Mouse (Mus musculus): Measurements from ENCODE around the gene Emsy. TPM values are rescaled to one million over a fixed set of nuclear protein-coding genes. Genes with fewer than 3 reads are reported as not detected.

Gene Emsy
- total RNA-seq, 2 experiments from 2014 or later, result 14.2 to 18.5 TPM

DNA sequence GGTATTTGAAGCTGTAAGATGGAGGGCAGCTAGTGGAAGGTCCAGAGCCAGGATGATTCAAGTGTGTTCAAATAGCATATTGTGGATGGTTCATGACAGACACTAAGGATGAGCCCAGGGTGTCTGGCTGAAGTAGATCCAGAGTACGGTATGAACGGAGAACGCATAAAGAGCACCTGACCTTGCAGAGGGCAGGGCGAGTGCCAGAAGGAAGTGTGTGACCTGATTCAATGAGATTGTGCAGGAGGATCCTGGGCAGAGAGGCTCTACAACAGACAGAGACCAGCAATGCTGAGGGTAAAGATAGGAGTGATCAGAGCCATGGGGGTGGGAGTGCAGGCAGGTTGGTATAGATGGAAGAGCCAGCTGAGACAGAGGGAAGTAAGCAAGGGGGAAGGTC lies 14.2 kb upstream of the Emsy start:
- DNase-seq (ENCODE audit: low spot score), result no peak

DNA sequence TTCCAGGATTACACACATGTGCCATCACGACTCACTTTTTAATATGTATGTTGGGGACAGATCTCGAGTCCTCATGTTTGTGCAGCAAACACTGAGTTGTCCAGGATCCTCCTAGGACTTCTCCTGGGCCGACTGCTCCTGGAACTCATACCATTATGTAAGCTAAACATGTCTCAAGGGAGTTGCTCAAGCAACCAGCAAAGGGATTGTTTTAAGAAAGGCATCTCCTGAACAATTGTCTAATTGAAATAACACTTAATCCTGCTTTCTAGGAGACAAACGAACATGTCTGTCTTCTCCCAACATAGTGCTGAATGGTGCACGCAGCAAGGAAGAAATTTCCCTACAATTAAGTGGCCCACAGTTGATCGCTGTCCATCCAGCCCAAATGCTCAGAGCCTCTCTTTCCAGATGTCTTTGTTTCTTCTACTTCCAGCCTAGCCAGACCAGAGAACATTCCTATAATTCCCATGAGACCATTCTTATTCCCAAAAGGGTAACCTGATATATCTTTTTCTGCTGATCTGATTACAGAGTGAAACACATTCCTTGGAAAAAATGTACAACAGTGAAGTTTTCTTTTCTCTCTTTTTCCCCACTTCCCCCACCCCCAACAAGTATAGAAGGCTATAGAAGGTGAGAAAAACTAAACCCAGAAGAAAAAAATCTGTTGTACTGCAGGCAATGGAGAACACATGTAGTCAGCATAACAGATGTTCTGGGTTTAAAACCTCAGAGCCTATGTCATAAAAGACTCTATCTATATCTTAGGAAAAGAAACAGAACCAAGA lies 11.6 kb upstream of the Emsy start:
- DNase-seq (ENCODE audit: low spot score), result peak; percentile 32

DNA sequence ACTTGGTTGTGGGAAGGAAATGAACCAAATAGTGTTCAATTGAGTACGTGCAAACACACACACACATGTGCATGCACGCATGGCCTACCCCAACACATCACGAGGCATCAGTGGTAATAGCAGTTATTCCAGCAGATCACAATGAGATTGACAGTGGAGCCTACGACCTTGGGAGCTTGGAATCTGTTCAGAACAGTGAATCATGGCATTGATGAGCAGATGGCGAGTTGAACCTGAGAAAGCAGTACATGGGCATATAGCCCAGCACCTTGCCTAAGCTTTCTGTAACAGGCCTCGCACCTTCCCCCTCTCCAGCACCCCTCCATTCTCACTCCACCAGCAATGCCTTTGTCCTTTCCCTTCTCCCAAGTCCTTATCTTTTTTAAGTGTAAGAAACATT lies 9.1 kb upstream of the Emsy start:
- no peak for DNase-seq (ENCODE audit: low spot score)

DNA sequence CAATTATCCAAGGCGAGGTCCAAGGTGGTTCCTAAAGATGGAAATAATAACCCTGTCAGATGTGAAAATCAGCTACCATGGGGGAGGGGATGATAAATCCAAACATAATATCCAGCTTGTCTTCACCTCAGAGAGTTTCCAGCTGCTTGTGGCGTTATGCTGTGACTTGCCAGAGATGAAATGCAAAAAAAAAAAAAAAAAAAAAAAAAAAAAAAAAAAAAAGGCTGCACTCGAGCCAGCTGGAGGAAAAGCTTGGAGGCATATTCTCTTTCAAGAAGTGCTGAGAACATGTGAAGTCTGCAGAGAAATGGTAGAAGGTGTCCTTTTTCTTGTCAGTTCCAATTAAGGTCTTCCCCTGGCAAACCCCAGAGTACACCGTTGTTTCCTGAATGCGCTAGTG lies 8.6 kb upstream of the Emsy start:
- DNase-seq (ENCODE audit: low spot score), result no peak

DNA sequence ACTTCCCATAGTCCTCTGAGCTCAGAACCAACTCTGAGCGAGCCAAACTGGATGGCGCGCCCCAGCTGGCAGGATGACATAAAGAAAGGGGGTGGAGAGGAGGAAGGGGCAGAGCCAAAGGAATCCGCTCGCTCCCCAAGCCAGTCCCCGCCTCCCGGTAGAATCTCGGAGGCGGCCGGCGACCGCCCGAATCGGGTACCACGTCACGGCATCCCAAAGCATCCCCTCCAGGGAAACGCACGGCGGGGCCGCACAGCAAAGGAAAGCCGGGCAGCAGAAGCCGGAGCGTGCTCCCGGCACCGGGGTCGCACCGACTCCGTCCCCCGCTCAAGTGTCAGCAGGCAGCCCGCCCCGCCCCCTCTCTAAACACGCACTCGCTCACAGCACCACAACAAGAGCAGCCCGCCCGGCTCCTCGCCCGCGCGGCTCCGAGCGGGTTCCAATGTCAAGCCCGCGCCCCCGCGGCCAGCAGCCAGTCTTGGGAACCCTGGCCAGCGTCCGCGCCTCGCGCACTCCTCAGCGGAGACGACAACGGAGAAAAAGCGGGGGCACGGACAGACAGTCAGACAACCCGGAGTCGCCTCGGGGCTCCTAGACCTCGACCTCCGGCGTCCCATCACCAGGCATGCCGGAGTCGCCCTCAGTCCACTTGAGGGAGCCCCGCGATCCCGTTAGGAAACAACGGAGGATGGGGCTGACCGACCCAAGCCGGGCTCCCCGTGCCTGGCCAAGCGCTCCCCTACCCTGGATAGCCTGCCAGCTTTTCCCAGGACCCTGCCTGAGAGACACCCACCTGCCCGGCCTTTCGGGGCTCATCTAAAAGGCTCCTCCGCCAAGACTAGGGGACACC lies 677 bp downstream of the Emsy start:
- peak; percentile 78 for DNase-seq (ENCODE audit: low spot score)

DNA sequence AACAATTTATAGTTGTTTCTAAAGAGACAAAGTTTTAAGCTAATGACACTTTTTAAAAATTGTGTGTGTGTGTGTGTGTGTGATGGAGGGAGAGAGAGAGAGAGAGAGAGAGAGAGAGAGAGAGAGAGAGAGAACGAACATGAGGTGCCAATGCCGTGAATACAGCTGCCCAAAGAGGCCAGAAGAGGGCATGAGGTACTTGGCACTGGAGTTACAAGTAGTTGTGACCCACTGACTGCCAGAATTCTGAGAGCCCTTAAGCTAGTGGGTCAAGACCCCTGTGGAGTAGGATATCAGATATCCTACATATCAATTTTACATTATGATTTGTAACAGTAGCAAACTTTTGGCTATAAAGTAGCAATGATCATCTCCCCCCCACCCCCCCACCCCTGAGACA lies 4.9 kb downstream of the Emsy start:
- no peak for DNase-seq (ENCODE audit: low spot score)

DNA sequence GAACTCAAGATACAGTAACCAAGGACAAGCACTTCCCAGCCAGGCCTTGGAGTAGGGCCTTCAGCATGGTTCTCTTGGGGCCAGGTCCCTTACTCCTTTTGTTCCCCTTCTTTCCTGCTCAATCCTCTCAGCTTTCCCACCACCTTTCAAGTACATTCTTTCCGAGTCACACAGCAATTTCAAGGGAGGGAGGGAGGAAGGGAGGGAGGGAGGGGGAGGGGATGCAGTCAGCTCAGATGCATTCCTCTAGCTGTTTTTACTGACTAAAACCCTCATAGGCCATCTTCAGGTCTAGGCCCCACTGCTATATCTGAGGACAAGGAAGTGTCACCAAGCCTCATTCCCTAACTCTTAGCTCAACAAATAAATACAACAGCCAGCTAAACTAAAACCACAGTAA lies 12.3 kb downstream of the Emsy start:
- DNase-seq (ENCODE audit: low spot score), result no peak

DNA sequence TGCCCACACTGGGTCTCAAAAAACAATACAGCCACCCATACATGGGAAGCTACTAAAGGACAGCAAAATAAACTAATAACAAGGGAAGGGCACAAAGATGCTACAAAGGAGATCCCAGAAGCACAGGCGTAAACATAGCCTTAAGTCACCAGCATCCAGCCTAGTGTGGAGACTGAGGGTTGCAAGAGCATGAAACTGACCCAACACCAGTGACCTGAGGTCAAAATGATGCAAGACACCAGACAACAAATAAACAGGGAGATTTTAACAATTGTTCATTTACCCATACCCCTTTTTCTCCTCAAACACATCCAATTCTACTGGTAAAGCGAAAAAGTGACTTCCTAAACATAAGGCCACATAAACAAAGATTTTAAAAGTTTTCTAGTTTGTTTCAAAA lies 20.0 kb downstream of the Emsy start:
- DNase-seq (ENCODE audit: low spot score), result no peak

DNA sequence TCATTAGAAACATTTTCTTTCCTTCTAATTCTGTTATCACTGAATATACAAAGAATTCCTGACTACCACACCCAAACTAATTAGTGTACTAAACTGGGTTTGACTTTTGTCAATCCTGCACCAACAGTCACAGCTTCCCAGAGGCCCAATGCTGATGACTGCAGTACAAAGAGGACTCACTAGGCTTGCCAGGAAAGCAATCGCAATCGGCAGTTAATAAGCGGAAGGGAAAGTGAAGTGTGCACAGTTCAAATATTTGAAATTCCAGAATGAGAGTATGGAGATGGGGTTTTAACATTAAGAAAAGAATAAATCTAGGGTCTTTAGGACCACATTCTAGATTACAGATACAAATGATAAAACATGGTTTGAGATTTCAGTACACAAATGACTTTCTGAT lies 23.6 kb downstream of the Emsy start:
- DNase-seq (ENCODE audit: low spot score), result no peak

DNA sequence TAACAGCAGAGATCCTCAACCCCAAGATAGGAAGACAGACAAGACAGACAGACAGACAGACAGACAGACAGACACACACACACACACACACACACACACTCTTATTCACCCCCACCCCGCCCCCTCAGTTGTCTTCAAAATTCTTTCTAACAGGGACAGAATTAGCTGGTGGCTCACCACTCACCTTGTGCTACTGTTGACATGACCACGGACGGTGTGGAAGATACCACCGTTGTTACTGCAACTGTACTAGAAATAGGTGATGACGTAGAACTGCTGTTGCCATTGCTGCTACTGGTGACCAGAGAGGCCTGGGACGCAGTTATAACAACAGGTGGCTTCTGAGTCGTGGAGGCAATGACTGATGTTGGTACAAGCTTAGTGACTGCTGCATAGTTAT lies 26.6 kb downstream of the Emsy start:
- DNase-seq (ENCODE audit: low spot score), result no peak

DNA sequence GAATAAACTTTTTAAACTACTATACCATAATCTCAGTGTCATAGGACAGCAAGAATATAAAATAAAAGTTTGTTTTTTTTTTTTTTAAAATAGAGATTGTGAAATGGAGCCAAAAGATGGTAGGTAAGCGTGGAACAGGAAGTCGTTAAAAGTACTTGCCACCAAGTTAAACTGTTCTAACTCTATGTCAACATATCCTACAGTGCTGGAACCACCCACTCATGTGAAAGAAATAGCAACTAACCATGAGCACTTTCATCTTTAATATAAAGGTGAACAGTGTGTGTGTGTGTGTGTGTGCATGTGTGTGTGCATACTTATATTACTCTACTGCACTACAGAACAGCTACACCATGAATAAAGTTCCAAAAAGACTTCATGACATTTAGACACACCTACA lies 38.8 kb downstream of the Emsy start:
- no peak for DNase-seq (ENCODE audit: low spot score)

DNA sequence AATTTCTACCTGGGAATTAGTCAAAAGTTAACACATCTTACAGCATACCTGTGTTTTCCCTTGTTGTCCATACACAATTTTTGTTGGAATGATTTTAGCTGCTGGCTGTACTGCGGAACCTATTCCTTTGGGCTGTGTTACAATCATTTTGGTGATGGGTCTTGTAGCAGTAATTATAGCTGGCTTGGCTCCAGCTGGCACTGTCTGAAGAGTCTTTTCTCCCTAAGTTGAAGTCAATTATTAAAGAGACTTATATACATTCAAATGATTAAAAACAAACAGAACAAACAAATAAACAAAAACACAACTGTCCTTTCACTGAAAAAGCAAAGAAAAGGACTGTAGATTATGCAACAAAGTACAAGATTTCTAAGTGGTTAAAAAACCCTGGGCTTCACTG lies 43.6 kb downstream of the Emsy start:
- DNase-seq (ENCODE audit: low spot score), result no peak

DNA sequence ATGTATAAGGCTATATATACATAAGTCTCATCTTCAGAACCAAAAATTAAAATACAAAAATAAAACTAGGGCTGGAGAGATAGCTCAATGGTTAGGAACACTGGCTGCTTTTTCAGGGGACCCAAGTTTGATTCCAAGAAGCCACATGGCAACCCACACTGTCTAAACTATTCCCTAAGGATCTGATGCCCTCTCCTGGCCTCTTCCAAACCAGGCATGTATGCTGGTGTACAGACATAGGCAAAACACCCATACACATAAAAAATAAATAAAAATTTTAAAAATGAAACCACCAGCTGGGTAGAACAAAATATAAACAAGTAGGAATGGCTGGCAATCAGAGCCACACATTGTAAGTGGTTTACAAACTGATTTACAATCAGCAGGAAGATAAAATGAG lies 48.1 kb downstream of the Emsy start:
- no peak for DNase-seq (ENCODE audit: low spot score)

DNA sequence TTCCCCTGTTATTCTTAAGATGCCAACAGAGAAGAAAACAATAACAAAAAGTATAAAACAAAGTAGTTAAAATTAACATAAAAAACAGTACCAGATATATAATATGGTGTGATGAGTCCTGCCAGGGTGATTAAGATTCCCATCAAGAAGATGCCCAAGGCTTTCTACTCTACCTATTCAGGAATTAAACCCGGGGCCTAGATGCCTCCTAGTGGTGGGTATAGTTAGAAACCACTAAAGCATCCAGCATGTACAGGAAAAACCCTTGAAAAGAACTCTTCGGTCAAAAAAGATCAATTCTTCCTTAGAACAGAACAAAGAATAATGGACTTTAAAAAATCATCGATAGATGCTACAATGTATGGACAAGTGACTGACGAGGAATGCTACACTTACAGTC lies 49.4 kb downstream of the Emsy start:
- no peak for DNase-seq (ENCODE audit: low spot score)

DNA sequence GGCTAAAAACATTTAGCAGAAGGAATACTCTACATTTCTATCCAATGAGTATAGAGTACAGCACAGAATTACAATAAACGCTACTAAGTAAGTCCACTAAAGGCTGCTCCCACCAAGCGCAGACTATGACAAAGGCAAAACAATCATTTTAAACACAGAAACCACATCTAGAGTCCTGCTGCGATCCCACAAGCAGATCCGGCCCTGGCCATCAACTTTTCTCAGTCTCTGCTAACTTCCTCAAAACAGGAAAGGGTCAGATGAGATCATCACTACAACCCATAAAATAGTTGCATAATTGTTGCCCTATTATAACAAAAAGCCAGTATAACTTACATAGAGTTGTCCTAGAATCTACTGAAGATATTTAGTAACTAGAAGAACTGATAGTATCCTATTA lies 54.9 kb downstream of the Emsy start:
- DNase-seq (ENCODE audit: low spot score), result no peak

DNA sequence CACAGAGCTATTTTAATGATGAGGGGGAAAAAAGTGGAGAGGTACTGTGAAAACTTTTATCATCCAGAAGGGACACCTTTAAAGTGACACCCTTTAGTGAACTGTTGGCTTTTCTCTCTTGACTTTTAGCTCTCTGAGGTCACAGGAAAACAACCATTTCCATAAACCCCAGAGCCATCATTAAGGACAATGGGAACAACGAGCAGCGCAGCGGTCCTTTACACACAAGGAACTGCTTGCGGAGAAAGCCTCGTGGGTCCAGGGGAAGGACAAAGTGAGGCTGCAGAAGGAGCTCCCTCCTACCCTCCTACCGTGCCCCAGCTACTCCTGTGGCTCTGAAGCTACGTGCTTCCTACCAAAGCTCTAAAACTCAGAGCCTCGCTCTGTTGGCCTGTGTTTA lies 59.2 kb downstream of the Emsy start:
- DNase-seq (ENCODE audit: low spot score), result no peak

DNA sequence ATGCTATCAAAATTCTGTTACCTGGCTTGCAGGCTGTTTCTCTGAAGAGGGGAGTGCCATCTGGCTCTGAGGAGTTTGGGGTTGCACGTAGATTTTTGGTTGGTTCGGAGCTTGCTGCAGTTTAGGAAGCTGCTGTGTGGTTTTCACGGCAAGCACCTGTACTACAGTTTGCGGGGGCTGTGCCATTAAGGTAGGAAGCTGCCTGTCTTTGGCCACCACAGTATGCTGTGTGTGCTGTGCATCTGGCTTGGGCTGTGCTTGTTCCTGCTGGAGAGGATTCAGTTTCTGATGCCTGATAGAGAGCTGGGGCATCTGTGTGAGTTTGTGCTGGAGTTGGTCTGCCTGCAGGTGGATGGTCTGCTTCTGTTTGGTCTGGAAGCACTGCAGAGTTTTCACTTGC lies 61.9 kb downstream of the Emsy start:
- no peak for DNase-seq (ENCODE audit: low spot score)

DNA sequence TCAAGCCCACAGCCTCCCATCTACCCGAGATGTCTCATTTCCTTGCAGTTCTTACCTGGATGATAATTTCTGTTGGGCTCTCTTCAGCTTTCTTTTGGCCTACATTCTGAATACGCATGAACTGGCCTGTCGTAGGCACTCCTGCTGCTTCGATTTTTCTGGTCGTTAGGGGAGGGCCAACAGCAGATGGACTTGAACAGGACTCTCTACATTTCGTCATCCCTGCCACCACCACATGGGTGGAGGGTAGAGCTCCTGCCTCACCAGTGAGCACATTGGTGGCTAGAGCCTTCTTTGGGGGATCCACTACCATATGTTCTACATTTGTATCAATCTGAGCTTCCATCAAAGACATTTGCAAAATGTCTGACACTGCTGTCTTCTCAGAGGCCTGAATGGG lies 63.3 kb downstream of the Emsy start:
- DNase-seq (ENCODE audit: low spot score), result no peak

DNA sequence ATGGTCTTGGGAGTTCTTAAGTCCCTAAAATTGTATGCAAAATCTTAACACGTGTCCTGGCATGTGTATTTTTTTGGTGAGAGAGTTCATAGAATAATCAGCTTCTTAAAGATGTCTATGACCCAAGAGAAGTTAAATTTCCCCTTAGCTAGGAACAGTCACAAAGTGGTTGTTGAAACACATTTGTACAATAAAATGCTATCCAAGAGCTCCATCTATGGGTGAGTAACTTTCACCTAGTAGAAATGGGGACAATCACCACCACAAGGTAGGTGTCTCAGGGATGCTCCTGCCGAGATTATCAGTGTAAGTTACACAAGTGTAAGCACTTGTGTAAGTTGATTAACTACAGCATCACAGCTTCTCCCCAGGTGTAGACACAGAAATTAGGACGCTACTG lies 67.6 kb downstream of the Emsy start:
- peak; percentile 14 for DNase-seq (ENCODE audit: low spot score)

DNA sequence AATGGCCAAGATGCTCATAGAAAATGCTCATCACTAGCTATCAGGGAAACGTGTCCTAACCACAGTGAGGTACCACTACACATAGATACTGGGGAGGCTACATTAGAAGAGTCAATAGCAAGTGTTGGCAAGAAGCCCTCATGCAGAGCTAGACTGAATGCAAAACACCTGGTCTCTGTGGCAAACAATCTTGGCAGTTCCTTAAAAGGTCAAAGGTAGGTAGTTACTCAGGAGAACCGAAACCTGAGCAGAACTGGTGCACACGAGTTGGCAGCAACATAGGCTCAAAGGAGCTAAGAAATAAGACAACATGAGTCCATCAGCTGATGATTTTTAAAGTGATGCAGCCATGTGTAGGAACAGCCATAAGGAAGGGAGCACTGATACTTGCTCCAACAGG lies 70.3 kb downstream of the Emsy start:
- no peak for DNase-seq (ENCODE audit: low spot score)

DNA sequence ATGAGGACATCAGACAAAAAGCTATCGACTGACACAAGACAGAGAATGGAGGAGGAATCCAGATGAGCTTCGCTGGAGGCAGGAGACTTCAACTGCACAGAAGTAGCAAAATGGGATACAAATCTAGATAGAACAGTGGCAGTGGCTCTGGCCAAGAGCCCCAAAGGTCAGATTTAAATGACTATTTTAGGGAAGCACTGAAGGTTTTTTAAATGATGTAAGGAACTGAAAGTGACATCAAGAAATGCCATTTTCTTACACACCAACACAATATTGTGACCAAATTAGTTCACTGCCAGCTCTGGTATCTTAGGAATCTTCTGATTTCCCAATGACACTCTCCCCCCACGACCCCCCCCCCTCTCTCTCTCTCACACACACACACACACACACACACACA lies 72.0 kb downstream of the Emsy start:
- no peak for DNase-seq (ENCODE audit: low spot score)

DNA sequence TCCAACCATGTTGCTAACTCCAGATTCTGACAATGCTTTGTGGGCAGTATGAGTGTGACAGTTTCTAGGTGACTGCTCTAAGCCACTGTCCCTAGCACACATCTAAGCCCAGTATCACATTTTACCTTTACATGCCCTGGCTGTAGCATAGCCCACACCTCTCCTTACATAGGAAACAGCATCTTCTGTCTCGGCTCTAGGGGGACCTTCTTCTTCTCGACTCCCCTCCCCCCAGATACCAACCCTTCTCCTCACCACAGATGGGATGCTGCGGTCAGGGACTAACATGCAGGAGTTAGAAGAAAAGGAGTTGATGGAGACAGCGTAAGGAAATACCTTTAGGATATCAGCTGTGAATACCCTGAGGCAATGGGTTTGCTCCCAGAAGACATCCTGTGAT lies 75.3 kb downstream of the Emsy start:
- DNase-seq (ENCODE audit: low spot score), result no peak

DNA sequence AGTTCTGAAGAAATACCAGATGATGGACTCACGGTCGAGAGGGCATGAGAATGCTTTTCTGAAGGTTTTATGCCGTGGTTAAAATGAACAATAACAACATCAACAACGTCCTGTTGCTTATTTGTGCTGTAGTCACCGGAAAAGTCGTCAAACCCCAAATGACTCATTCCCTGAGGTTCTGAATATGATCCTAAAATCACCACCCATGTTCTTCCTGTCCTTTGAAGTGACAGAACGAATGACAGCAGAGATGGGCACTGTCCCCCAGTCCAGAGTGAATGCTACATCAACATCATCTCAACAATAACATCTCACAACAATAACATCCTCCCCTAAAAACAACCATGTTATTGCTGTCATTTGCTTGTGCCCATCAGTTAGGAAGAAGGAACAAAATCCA lies 76.1 kb downstream of the Emsy start:
- no peak for DNase-seq (ENCODE audit: low spot score)
